Mouse (Mus musculus) lung, adult 2 months (tissue): ENCODE results near the gene Celf3.

Experiments
- CTCF ChIP-seq: fragments of 200-500 bp; IDR thresholded peaks from 2 replicates; pipeline ENCODE4 v1.5.1; 2011; ENCODE audit warnings: mild to moderate bottlenecking, low read length, control low read depth; ENCODE audit not compliant: insufficient read depth
- POLR2A ChIP-seq: fragments of 200-500 bp; IDR thresholded peaks from 2 replicates; pipeline ENCODE4 v1.6.1; 2011; ENCODE audit warnings: low read depth, mild to moderate bottlenecking, control low read depth, low read length, borderline replicate concordance; ENCODE audit errors: extremely low read depth

GRCm38 (mm10) chr3:94457055-94457454 lies 21.0 kb upstream of the Celf3 start:
- TF ChIP-seq CTCF (no peak), POLR2A (no peak)
